Mouse (Mus musculus): ENCODE data around the gene Wdr1. TPM values are rescaled to one million over a fixed set of nuclear protein-coding genes. Genes with fewer than 3 reads are reported as not detected.

Gene Wdr1
- polyA plus RNA-seq, 2 experiments = 42.5 to 74.4 TPM

DNA sequence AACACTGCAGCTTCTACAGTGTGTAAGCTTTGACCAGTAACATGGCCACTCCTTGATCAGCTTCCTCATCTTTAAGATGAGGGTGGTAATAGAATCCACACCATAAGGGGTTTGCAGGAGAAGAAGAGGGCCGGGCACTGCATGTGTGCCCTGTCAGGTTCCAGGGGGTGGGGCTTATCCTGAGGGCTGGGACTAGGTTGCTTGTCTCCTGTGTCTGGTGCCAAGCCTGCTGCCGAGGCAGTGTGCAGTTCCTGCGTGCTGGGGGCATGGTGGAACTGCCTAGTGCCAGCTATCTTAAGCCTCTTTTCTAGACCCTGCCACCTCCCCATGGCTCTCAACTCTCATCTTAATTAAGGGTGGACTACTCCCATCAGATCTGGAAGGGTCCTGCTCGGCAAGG, 84.0 kb downstream of the Wdr1 start:
- no peaks in the 10 kb centered on the region for H3K27me3 ChIP-seq (ENCODE audit: control insufficient read depth, insufficient read depth, low read length)
- H3K9me3 ChIP-seq (ENCODE audit: control insufficient read depth, low read length) = no peaks in the 10 kb centered on the region
- WGBS (ENCODE audit: insufficient replicate concordance) = 3% methylated on average over 4 of the region's 4 CpGs
- no peak for TF ChIP-seq EP300 (IDR thresholded peaks at IDR 0.05; ENCODE audit: low read depth)
- TF ChIP-seq CTCF (IDR thresholded peaks at IDR 0.05; ENCODE audit: low read depth) = no peak
- peak; percentile 69; the same call in 1 of the 2 replicates for ATAC-seq (ENCODE audit: insufficient read depth)
- peak; percentile 33 to 53 (median 43) for DNase-seq (ENCODE audit: low read depth in 3 of 3, low spot score in 3 of 3)
- H3K4me2 ChIP-seq (ENCODE audit: low read depth) = peak overlapping the region; percentile 96
- peaks cover 17 to 28% of the 10 kb centered on the region in 2 experiments for H3K4me1 ChIP-seq (replicated peaks; ENCODE audit: control insufficient read depth in 2 of 2, insufficient read depth in 2 of 2, low read length in 1 of 2)
- H3K4me3 ChIP-seq (ENCODE audit: insufficient read depth in 1 of 2, low read depth in 2 of 2, low read length in 2 of 2) = peak overlapping the region; percentile 7 to 64; a peak in 3 of 4 replicates
- no peak overlapping the region; the same call in 1 of the 2 replicates for H3K27ac ChIP-seq
- H3K9ac ChIP-seq (replicated peaks) = peak overlapping the region; percentile 79
- no peaks in the 10 kb centered on the region for H3K36me3 ChIP-seq (replicated peaks; ENCODE audit: control insufficient read depth, insufficient read depth, low read depth)

DNA sequence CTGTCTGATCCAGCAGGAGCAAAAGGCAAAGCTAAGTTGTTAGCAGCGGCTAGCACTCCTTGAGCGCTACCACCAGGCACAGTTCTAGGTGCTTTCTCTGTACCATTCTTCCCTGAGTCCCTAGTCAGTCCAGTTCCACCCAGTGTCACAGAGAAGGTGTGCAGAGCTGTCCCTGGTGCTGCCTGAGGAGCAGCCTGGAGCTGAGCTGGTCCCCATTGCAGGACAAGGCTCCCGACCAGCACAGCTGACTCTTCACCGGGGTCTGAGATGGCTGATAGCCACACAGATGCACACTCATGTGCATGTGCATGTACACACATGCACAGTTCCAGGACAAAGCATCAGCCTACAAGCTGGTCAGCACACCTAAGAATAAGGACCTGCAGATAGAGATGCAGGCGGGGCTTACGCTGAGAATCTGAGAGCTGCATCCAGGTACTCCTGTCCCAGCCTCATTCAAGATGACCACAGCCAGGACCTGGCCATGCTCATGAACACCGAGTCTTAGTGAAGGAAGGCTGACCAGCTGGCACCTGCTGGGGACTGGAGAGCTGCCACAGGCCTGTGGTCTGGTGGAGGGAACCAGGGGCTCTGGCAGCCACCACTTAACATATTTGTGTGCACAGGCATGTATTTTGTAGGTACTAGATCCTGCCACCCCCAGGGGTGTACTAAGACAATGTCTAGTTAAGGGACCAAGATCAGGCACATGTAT, 85.1 kb downstream of the Wdr1 start:
- Histone ChIP-seq H3K27me3 (ENCODE audit: control insufficient read depth, insufficient read depth, low read length) (no peaks in the 10 kb centered on the region), H3K9ac (replicated peaks) (no peak overlapping the region), H3K27ac (no peak overlapping the region), H3K4me3 (ENCODE audit: insufficient read depth in 1 of 2, low read depth in 2 of 2, low read length in 2 of 2) (no peak overlapping the region), H3K36me3 (replicated peaks; ENCODE audit: control insufficient read depth, insufficient read depth, low read depth) (no peaks in the 10 kb centered on the region), H3K4me1 (replicated peaks; ENCODE audit: control insufficient read depth in 2 of 2, insufficient read depth in 2 of 2, low read length in 1 of 2) (peaks cover 17 to 28% of the 10 kb centered on the region in 2 experiments), H3K9me3 (ENCODE audit: control insufficient read depth, low read length) (no peaks in the 10 kb centered on the region), H3K4me2 (ENCODE audit: low read depth) (no peak overlapping the region)
- WGBS (ENCODE audit: insufficient replicate concordance) = 76% methylated on average over 7 of the region's 7 CpGs
- no peak for ATAC-seq (ENCODE audit: insufficient read depth)
- DNase-seq (ENCODE audit: low read depth in 3 of 3, low spot score in 3 of 3) = no peak
- TF ChIP-seq EP300 (IDR thresholded peaks at IDR 0.05; ENCODE audit: low read depth) (no peak), CTCF (IDR thresholded peaks at IDR 0.05; ENCODE audit: low read depth) (no peak)

DNA sequence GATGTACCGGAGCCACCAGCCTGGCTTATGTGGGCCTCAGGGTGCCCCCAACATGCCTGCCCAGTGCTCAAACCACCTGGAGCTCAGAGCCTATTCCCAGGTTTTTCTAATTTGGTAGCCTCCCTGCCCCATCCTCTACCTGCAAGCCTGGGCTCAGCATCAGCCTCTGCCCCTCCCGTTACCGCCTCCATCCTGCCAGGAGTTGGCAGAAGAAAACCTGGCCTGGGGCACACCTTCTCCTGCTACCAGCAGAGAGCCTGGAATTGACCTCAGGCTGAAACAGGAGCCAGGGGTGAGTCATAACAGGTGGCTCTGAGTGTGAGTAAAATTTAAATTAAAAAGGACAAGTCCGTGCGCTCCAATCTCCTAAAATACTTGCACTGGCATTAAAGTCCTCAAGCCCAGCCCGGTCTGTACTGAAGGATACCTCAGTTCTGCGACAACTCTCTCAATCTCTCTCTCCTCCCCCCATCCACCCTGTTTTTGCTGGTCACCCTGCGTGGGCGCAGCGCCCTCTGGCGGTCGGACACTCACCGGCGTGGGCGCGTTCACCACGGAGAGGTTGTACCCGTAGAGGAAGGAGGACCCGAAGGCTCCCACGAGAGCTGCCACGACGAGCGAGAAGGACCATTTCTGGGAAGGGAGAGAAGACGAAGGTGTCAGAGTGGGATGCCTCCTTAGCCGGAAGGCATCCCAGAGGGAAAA, 86.0 kb downstream of the Wdr1 start:
- H3K9me3 ChIP-seq (ENCODE audit: control insufficient read depth, low read length) = no peaks in the 10 kb centered on the region
- ATAC-seq (ENCODE audit: insufficient read depth) (no peak), DNase-seq (ENCODE audit: low read depth in 3 of 3, low spot score in 3 of 3) (no peak)
- no peak overlapping the region for H3K9ac ChIP-seq (replicated peaks)
- no peak overlapping the region for H3K27ac ChIP-seq
- no peaks in the 10 kb centered on the region for H3K36me3 ChIP-seq (replicated peaks; ENCODE audit: control insufficient read depth, insufficient read depth, low read depth)
- H3K4me2 ChIP-seq (ENCODE audit: low read depth) = no peak overlapping the region
- no peak overlapping the region for H3K4me3 ChIP-seq (ENCODE audit: insufficient read depth in 1 of 2, low read depth in 2 of 2, low read length in 2 of 2)
- H3K4me1 ChIP-seq (replicated peaks; ENCODE audit: control insufficient read depth in 2 of 2, insufficient read depth in 2 of 2, low read length in 1 of 2) = peaks cover 12 to 25% of the 10 kb centered on the region in 2 experiments
- H3K27me3 ChIP-seq (ENCODE audit: control insufficient read depth, insufficient read depth, low read length) = no peaks in the 10 kb centered on the region
- WGBS (ENCODE audit: insufficient replicate concordance) = 91% methylated on average over 25 of the region's 25 CpGs
- TF ChIP-seq CTCF (IDR thresholded peaks at IDR 0.05; ENCODE audit: low read depth) (peak; percentile 75), EP300 (IDR thresholded peaks at IDR 0.05; ENCODE audit: low read depth) (no peak)

Other genes with a start within 250 kb of the Wdr1 start
- not detected in 2 replicates for gene Drd5, start 243.9 kb downstream of the Wdr1 start, polyA plus RNA-seq (2012; rRNA removed)
- gene Drd5, start 243.9 kb downstream of the Wdr1 start, polyA plus RNA-seq (2014; fragmentation: Nextera tagmentation; extraction: Ambion mirVana) = not detected in 2 replicates
- gene Slc2a9, start 60.1 kb downstream of the Wdr1 start, polyA plus RNA-seq (2012; rRNA removed) = 1.1 and 1.6 TPM in 2 replicates
- gene Slc2a9, start 60.1 kb downstream of the Wdr1 start, polyA plus RNA-seq (2014; fragmentation: Nextera tagmentation; extraction: Ambion mirVana) = 1.8 and 1.9 TPM in 2 replicates
- gene Zfp518b, start 121.6 kb upstream of the Wdr1 start, polyA plus RNA-seq (2012; rRNA removed) = 0.44 and 0.67 TPM in 2 replicates
- 1.2 and 2.0 TPM in 2 replicates for gene Zfp518b, start 121.6 kb upstream of the Wdr1 start, polyA plus RNA-seq (2014; fragmentation: Nextera tagmentation; extraction: Ambion mirVana)